Mouse (Mus musculus) cerebellum, adult 2 months (tissue): Measurements from ENCODE around the gene Gucy2e.

ENCODE experiments used
- CTCF ChIP-seq: fragments of 200-500 bp; IDR thresholded peaks from 2 replicates; pipeline ENCODE4 v1.5.1; 2011; ENCODE audit warnings: low read depth, mild to moderate bottlenecking, control low read depth, low read length, moderate library complexity, borderline replicate concordance; ENCODE audit not compliant: insufficient read depth
- POLR2A ChIP-seq: fragments of 200-500 bp; IDR thresholded peaks from 2 replicates; pipeline ENCODE4 v1.6.1; 2011; ENCODE audit warnings: low read length, control low read depth, borderline replicate concordance; ENCODE audit not compliant: insufficient read depth

- TF ChIP-seq CTCF = no peak
- TF ChIP-seq POLR2A = no peak
These were observed 57.3 kb downstream of the Gucy2e start for GRCm38 (mm10) chr11:69179512-69179911.
